Mouse (Mus musculus): Measurements from ENCODE around the gene H13. TPM values are rescaled to one million over a fixed set of nuclear protein-coding genes. Genes with fewer than 3 reads are reported as not detected.

H13 gene
- total RNA-seq (2023) = 100 to 1,000 TPM; 100 to 106 TPM

GRCm38 (mm10) chr2:152669256-152669638 is at the start of gene H13:
Gene H13, plus strand, starts transcription at chr2:152669461.

GRCm38 (mm10) chr2:152622953-152623352 is 46.3 kb upstream of the H13 start, which contains the start of gene Defb25:
Gene Defb25, minus strand, starts transcription at chr2:152623053.

GRCm38 (mm10) chr2:152626774-152627591 is 42.3 kb upstream of the H13 start, which contains the start of gene Rem1:
Gene Rem1, plus strand, starts transcription at chr2:152626951.

GRCm38 (mm10) chr2:152686806-152687267 is 17.6 kb downstream of the H13 start, which contains the start of gene Mcts2:
Gene Mcts2, plus strand, starts transcription at chr2:152687035.

GRCm38 (mm10) chr2:152736090-152736601 is 66.9 kb downstream of the H13 start, which contains the start of gene Id1:
Gene Id1, plus strand, starts transcription at chr2:152736251.

GRCm38 (mm10) chr2:152753944-152754711 is 84.9 kb downstream of the H13 start, which contains the start of gene Cox4i2:
Gene Cox4i2, plus strand, starts transcription at chr2:152754173.

Other genes with a start within 250 kb of the H13 start
- gene Defb23, start 204.8 kb upstream of the H13 start, total RNA-seq (2023) = not detected
- not detected for gene Defb20, start 192.4 kb upstream of the H13 start, total RNA-seq (2023)
- gene Defb22, start 179.3 kb upstream of the H13 start, total RNA-seq (2023) = not detected
- gene Defb26, start 157.8 kb upstream of the H13 start, total RNA-seq (2023) = not detected
- not detected for gene Defb28, start 151.2 kb upstream of the H13 start, total RNA-seq (2023)
- not detected for gene Defb29, start 129.4 kb upstream of the H13 start, total RNA-seq (2023)
- gene Gm17416, start 100.1 kb upstream of the H13 start, total RNA-seq (2023) = not detected
- gene Defb21, start 96.7 kb upstream of the H13 start, total RNA-seq (2023) = not detected
- not detected for gene Defb19, start 89.1 kb upstream of the H13 start, total RNA-seq (2023)
- gene Defb45, start 70.1 kb upstream of the H13 start, total RNA-seq (2023) = not detected
- gene Defb36, start 65.1 kb upstream of the H13 start, total RNA-seq (2023) = not detected
- gene Defb25, start 46.4 kb upstream of the H13 start, total RNA-seq (2023) = not detected
- gene Rem1, start 42.5 kb upstream of the H13 start, total RNA-seq (2023) = not detected
- 10 to 100 TPM; 24.4 to 28.9 TPM for gene Mcts2, start 17.6 kb downstream of the H13 start, total RNA-seq (2023)
- 1 to 10 TPM in 1 of 2 experiments, under 1 TPM in 1; 0.62 to 1.0 TPM for gene Id1, start 66.8 kb downstream of the H13 start, total RNA-seq (2023)
- gene Cox4i2, start 84.7 kb downstream of the H13 start, total RNA-seq (2023) = not detected
- gene Bcl2l1, start 162.3 kb downstream of the H13 start, total RNA-seq (2023) = 1 to 10 TPM; 7.6 to 9.0 TPM
- 1 to 10 TPM; 1.0 to 2.8 TPM for gene Tpx2, start 178.5 kb downstream of the H13 start, total RNA-seq (2023)
- not detected for gene Mylk2, start 241.9 kb downstream of the H13 start, total RNA-seq (2023)